Mouse (Mus musculus) heart, postnatal 0 days (tissue): ENCODE results near the gene F11.

Experiments used
- CTCF ChIP-seq: IDR thresholded peaks from 2 replicates; pipeline ENCODE4 v1.5.1; 2016; ENCODE audit warnings: antibody characterized with exemption, control low read depth, low read depth
- EP300 ChIP-seq: IDR thresholded peaks from 2 replicates; pipeline ENCODE4 v1.6.1; 2016; ENCODE audit warnings: antibody characterized with exemption, low read depth

- TF ChIP-seq CTCF (no peak), EP300 (no peak)
Measured at GRCm38 (mm10) chr8:45197294-45197693, 64.5 kb downstream of the F11 start.
